Mouse (Mus musculus): ENCODE measurements around the gene Tecta. TPM values are rescaled to one million over a fixed set of nuclear protein-coding genes. Genes with fewer than 3 reads are reported as not detected.

The Tecta gene
- polyA plus RNA-seq, 1 experiment: not detected

- WGBS: 6% methylated on average over 3 of the region's 3 CpGs
- Histone ChIP-seq H3K27ac (ENCODE audit: control insufficient read depth, insufficient read depth, low read depth, low read length, poor library complexity) (no peak overlapping the region), H3K4me1 (ENCODE audit: control insufficient read depth, insufficient read depth, low read length) (peaks cover 2% of the 10 kb centered on the region), H3K4me3 (replicated peaks; ENCODE audit: control insufficient read depth, low read depth, low read length) (no peak overlapping the region)
- TF ChIP-seq POLR2A (IDR thresholded peaks at IDR 0.05; ENCODE audit: borderline replicate concordance, control insufficient read depth, low read depth, low read length): no peak
- TF ChIP-seq CTCF (IDR thresholded peaks at IDR 0.05; ENCODE audit: control insufficient read depth, insufficient read depth, low read length): peak; percentile 59
Observed at GRCm38 (mm10) chr9:42313872-42314271, 85.9 kb downstream of the Tecta start.

- TF ChIP-seq CTCF (IDR thresholded peaks at IDR 0.05; ENCODE audit: control insufficient read depth, insufficient read depth, low read length) (no peak), POLR2A (IDR thresholded peaks at IDR 0.05; ENCODE audit: borderline replicate concordance, control insufficient read depth, low read depth, low read length) (no peak)
- Histone ChIP-seq H3K27ac (ENCODE audit: control insufficient read depth, insufficient read depth, low read depth, low read length, poor library complexity) (no peak overlapping the region), H3K4me1 (ENCODE audit: control insufficient read depth, insufficient read depth, low read length) (peaks cover 4% of the 10 kb centered on the region), H3K4me3 (replicated peaks; ENCODE audit: control insufficient read depth, low read depth, low read length) (no peak overlapping the region)
- WGBS: 70% methylated on average over 3 of the region's 3 CpGs
Observed at GRCm38 (mm10) chr9:42311311-42311710, 88.4 kb downstream of the Tecta start.

DNA sequence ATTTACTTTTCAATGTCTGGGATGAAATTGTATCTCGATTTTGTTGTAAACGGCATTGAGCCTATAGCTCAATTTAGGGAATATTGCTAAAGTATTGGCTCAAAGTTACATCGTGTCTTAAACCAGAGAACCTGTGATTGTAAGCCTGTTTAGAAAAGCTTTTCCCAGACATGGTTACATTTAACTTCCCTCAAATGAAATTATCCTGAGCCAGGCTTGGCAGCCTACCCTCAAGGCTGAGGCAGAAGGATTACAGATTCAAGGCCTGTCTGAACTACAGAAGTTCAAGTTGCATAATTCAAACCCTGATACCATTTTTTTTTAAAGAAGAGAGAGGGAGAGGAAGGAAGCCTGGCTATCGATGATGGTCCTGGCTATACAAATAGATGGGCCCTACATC lies 95.8 kb downstream of the Tecta start:
- TF ChIP-seq CTCF (IDR thresholded peaks at IDR 0.05; ENCODE audit: control insufficient read depth, insufficient read depth, low read length) (no peak), POLR2A (IDR thresholded peaks at IDR 0.05; ENCODE audit: borderline replicate concordance, control insufficient read depth, low read depth, low read length) (no peak)
- Histone ChIP-seq H3K4me1 (ENCODE audit: control insufficient read depth, insufficient read depth, low read length) (peaks cover 2% of the 10 kb centered on the region), H3K27ac (ENCODE audit: control insufficient read depth, insufficient read depth, low read depth, low read length, poor library complexity) (no peak overlapping the region), H3K4me3 (replicated peaks; ENCODE audit: control insufficient read depth, low read depth, low read length) (no peak overlapping the region)
- 66% methylated on average over 4 of the region's 4 CpGs for WGBS

GRCm38 (mm10) chr9:42301082-42301633 lies 98.6 kb downstream of the Tecta start:
- no peak overlapping the region for H3K4me3 ChIP-seq (replicated peaks; ENCODE audit: control insufficient read depth, low read depth, low read length)
- H3K27ac ChIP-seq (ENCODE audit: control insufficient read depth, insufficient read depth, low read depth, low read length, poor library complexity): no peak overlapping the region
- no peak for TF ChIP-seq POLR2A (IDR thresholded peaks at IDR 0.05; ENCODE audit: borderline replicate concordance, control insufficient read depth, low read depth, low read length)
- no peak for TF ChIP-seq CTCF (IDR thresholded peaks at IDR 0.05; ENCODE audit: control insufficient read depth, insufficient read depth, low read length)
- no peaks in the 10 kb centered on the region; the same call in none of the 2 replicates for H3K4me1 ChIP-seq (ENCODE audit: control insufficient read depth, insufficient read depth, low read length)
- WGBS: 74% methylated on average over 6 of the region's 6 CpGs

- peak overlapping the region; percentile 9 for H3K27ac ChIP-seq (ENCODE audit: control insufficient read depth, insufficient read depth, low read depth, low read length, poor library complexity)
- H3K4me3 ChIP-seq (replicated peaks; ENCODE audit: control insufficient read depth, low read depth, low read length): no peak overlapping the region
- H3K4me1 ChIP-seq (ENCODE audit: control insufficient read depth, insufficient read depth, low read length): no peaks in the 10 kb centered on the region; the same call in none of the 2 replicates
- 45% methylated on average over 10 of the region's 10 CpGs for WGBS
- TF ChIP-seq POLR2A (IDR thresholded peaks at IDR 0.05; ENCODE audit: borderline replicate concordance, control insufficient read depth, low read depth, low read length) (no peak), CTCF (IDR thresholded peaks at IDR 0.05; ENCODE audit: control insufficient read depth, insufficient read depth, low read length) (no peak)
Observed at GRCm38 (mm10) chr9:42296297-42296922, 103.3 kb downstream of the Tecta start.

- H3K4me3 ChIP-seq (replicated peaks; ENCODE audit: control insufficient read depth, low read depth, low read length): no peak overlapping the region
- no peaks in the 10 kb centered on the region; the same call in 1 of the 2 replicates for H3K4me1 ChIP-seq (ENCODE audit: control insufficient read depth, insufficient read depth, low read length)
- no peak overlapping the region for H3K27ac ChIP-seq (ENCODE audit: control insufficient read depth, insufficient read depth, low read depth, low read length, poor library complexity)
- no peak for TF ChIP-seq CTCF (IDR thresholded peaks at IDR 0.05; ENCODE audit: control insufficient read depth, insufficient read depth, low read length)
- no peak for TF ChIP-seq POLR2A (IDR thresholded peaks at IDR 0.05; ENCODE audit: borderline replicate concordance, control insufficient read depth, low read depth, low read length)
- WGBS: 82% methylated on average over 2 of the region's 2 CpGs
Observed at GRCm38 (mm10) chr9:42294131-42294530, 105.6 kb downstream of the Tecta start.

DNA sequence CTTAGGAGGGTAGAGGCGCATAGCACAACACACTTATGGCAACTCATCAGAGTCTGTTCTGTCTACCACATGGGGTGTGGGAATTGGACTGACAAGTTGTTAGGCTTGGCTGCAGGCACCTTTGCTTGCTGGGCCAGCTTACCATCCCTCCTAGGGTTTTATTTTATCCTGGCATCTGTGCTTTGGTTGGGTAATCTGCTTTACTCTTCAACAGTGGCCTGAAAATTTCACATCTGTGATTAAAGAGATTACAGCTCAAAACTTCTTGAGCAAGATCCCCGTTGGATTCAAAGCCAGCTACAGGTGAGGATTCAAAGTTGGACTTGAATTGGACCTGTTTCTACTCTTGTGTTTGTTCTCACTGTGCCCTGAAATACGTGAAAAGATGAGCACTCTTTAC lies 106.1 kb downstream of the Tecta start:
- no peak overlapping the region for H3K4me3 ChIP-seq (replicated peaks; ENCODE audit: control insufficient read depth, low read depth, low read length)
- WGBS: 68% methylated on average over 3 of the region's 3 CpGs
- H3K27ac ChIP-seq (ENCODE audit: control insufficient read depth, insufficient read depth, low read depth, low read length, poor library complexity): no peak overlapping the region
- TF ChIP-seq CTCF (IDR thresholded peaks at IDR 0.05; ENCODE audit: control insufficient read depth, insufficient read depth, low read length): no peak
- no peak for TF ChIP-seq POLR2A (IDR thresholded peaks at IDR 0.05; ENCODE audit: borderline replicate concordance, control insufficient read depth, low read depth, low read length)
- no peaks in the 10 kb centered on the region; the same call in 1 of the 2 replicates for H3K4me1 ChIP-seq (ENCODE audit: control insufficient read depth, insufficient read depth, low read length)

GRCm38 (mm10) chr9:42293051-42293450 lies 106.7 kb downstream of the Tecta start:
- Histone ChIP-seq H3K27ac (ENCODE audit: control insufficient read depth, insufficient read depth, low read depth, low read length, poor library complexity) (no peak overlapping the region), H3K4me3 (replicated peaks; ENCODE audit: control insufficient read depth, low read depth, low read length) (no peak overlapping the region), H3K4me1 (ENCODE audit: control insufficient read depth, insufficient read depth, low read length) (no peaks in the 10 kb centered on the region; the same call in 1 of the 2 replicates)
- TF ChIP-seq CTCF (IDR thresholded peaks at IDR 0.05; ENCODE audit: control insufficient read depth, insufficient read depth, low read length) (no peak), POLR2A (IDR thresholded peaks at IDR 0.05; ENCODE audit: borderline replicate concordance, control insufficient read depth, low read depth, low read length) (no peak)
- 73% methylated on average over 7 of the region's 7 CpGs for WGBS
